Mouse (Mus musculus) bone marrow, adult 2 months (tissue): ENCODE measurements around the gene Jph4.

Experiments used
- CTCF ChIP-seq: fragments of 200-500 bp; IDR thresholded peaks from 2 replicates; pipeline ENCODE4 v1.5.1; 2011; ENCODE audit warnings: low read length, control low read depth; ENCODE audit not compliant: control insufficient read depth, insufficient read depth
- POLR2A ChIP-seq: fragments of 200-500 bp; IDR thresholded peaks from 2 replicates; pipeline ENCODE4 v1.6.1; 2011; ENCODE audit warnings: low read depth, mild to moderate bottlenecking, control low read depth, low read length, borderline replicate concordance; ENCODE audit not compliant: control insufficient read depth

DNA sequence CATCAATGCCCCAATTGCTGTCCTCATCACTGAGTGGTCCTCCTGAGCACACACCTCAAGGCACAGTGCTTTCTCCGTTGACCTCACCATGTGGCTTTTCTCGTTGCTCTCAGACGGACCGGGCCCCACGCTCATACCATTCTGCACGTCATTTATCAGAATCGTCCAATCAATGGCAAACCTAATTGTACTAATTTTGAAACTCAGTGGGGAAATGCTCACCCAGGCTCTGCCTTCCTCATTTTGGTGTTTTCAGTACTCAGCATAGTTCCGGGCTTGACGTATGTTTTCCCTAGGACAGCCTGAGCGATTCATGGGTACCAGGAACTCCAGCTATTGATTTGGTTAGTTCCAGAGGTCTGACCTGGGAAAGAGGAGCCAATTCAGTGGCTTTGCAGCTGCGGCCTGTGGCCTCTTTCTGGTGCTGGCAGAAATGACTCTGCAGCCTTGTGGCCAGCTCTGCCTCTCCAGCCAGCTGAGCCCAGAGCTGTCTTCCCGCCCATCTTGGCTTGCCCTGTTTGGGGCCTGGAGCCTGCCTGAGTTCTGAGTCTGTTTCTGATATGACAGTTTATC, 30.2 kb upstream of the Jph4 start:
- TF ChIP-seq CTCF = no peak
- TF ChIP-seq POLR2A = no peak
